In the genomic region with DNA sequence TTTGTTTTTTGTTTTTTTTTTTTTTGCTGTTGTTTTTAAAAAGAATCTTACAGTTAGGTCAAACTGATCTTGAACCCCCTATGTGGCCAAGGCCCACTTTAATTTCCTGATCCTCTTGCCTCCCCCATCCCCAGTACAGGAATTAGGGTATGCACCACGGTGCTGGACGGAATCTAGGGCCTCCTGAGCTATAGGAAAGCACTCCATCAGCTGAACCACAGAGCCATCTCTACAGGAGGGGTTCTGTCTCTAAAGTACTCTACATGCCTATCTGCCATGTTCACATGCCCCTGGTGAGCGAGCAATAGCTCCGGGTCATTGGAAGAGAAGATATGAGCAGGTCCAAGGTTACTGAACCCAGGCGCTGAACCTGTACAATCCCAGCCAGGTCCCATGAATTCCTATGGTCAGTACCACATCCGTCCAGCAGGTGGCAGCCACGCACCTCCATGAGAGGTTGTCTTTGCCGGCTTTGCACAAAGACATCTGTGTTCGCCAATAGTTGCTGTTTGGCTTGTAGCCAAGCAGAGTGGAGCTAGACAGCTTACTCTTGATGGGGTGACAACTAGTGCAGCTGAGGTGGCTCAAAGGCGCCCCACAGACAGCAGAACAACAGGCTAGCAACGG, we compare ENCODE assay signal across 9 mouse cellular contexts.
DNase-seq lines count a peak whose midpoint lies in the region; ATAC-seq and TF ChIP-seq lines count a peak whose summit lies in the region.
"Had no signal": no experiment of that assay in that cellular context is flagged by ENCODE, and none has a peak within 500 bp of the region (broad histone marks: within the 10 kb centered on the region; RNA-seq: fewer than 3 reads in every experiment).

No protein-coding gene starts in this region.

- TF ChIP-seq EP300 in stomach, postnatal 0 days (optimal IDR thresholded peaks at IDR 0.05) = no peak

- peaks cover 10% of the 10 kb centered on the region for H3K4me1 ChIP-seq in heart, embryonic 13.5 days
- no peaks in the 10 kb centered on the region for H3K4me1 ChIP-seq in kidney, postnatal 0 days (replicated peaks; ENCODE audit: insufficient read depth, low read length)
- H3K4me1 ChIP-seq in liver, embryonic 11.5 days (replicated peaks; ENCODE audit: control insufficient read depth, insufficient read depth, low read length) = no peaks in the 10 kb centered on the region
- H3K4me1 ChIP-seq in neural tube, embryonic 12.5 days = no peaks in the 10 kb centered on the region
- no peaks in the 10 kb centered on the region for H3K4me1 ChIP-seq in stomach, postnatal 0 days (replicated peaks; ENCODE audit: control insufficient read depth, insufficient read depth)
- H3K4me1 ChIP-seq: liver, embryonic 15.5 days had no signal

- no peaks in the 10 kb centered on the region; the same call in 1 of the 2 replicates for H3K27me3 ChIP-seq in heart, embryonic 13.5 days (replicated peaks)
- H3K27me3 ChIP-seq in kidney, postnatal 0 days (ENCODE audit: insufficient read depth, low read length) = no peaks in the 10 kb centered on the region
- no peaks in the 10 kb centered on the region for H3K27me3 ChIP-seq in liver, embryonic 11.5 days (replicated peaks; ENCODE audit: control insufficient read depth, insufficient read depth, low read length)
- no peaks in the 10 kb centered on the region for H3K27me3 ChIP-seq in neural tube, embryonic 12.5 days (replicated peaks)
- no peaks in the 10 kb centered on the region for H3K27me3 ChIP-seq in stomach, postnatal 0 days (ENCODE audit: control insufficient read depth, insufficient read depth, low read length)
- H3K27me3 ChIP-seq: liver, embryonic 15.5 days had no signal

- DNase-seq in CD4-positive, CD25-positive, alpha-beta regulatory T cell, adult 2 months (ENCODE audit: low read depth, low spot score) = peak; percentile 87
- DNase-seq in brain, adult 2 months (ENCODE audit: low read depth, low spot score) = peak; percentile 96
- DNase-seq in kidney, postnatal 0 days (ENCODE audit: low spot score) = peak; percentile 93
- peak; percentile 80 for DNase-seq in liver, embryonic 11.5 days (ENCODE audit: low spot score)
- DNase-seq in stomach, postnatal 0 days (ENCODE audit: low spot score) = peak; percentile 89

- no peak overlapping the region for H3K27ac ChIP-seq in heart, embryonic 13.5 days (replicated peaks)
- no peak overlapping the region for H3K27ac ChIP-seq in kidney, postnatal 0 days
- no peak overlapping the region for H3K27ac ChIP-seq in liver, embryonic 11.5 days (ENCODE audit: low read depth, low read length)
- no peak overlapping the region for H3K27ac ChIP-seq in neural tube, embryonic 12.5 days
- no peak overlapping the region for H3K27ac ChIP-seq in stomach, postnatal 0 days (replicated peaks)
- H3K27ac ChIP-seq: liver, embryonic 15.5 days had no signal

- peak; percentile 99 for TF ChIP-seq CTCF in kidney, postnatal 0 days (IDR thresholded peaks at IDR 0.05; ENCODE audit: low read depth)
- TF ChIP-seq CTCF in stomach, postnatal 0 days (IDR thresholded peaks at IDR 0.05; ENCODE audit: low read depth) = peak; percentile 99

- no peak overlapping the region for H3K4me3 ChIP-seq in heart, embryonic 13.5 days
- no peak overlapping the region for H3K4me3 ChIP-seq in kidney, postnatal 0 days (replicated peaks; ENCODE audit: low read depth, low read length)
- H3K4me3 ChIP-seq in liver, embryonic 11.5 days (ENCODE audit: low read depth, low read length) = no peak overlapping the region
- no peak overlapping the region for H3K4me3 ChIP-seq in neural tube, embryonic 12.5 days
- H3K4me3 ChIP-seq in stomach, postnatal 0 days (ENCODE audit: low read depth, low read length) = no peak overlapping the region
- H3K4me3 ChIP-seq: liver, embryonic 15.5 days had no signal

- no peaks in the 10 kb centered on the region for H3K36me3 ChIP-seq in heart, embryonic 13.5 days
- H3K36me3 ChIP-seq in kidney, postnatal 0 days (ENCODE audit: insufficient read depth, low read length) = no peaks in the 10 kb centered on the region
- H3K36me3 ChIP-seq in liver, embryonic 11.5 days (ENCODE audit: control insufficient read depth, insufficient read depth, low read length) = no peaks in the 10 kb centered on the region
- no peaks in the 10 kb centered on the region for H3K36me3 ChIP-seq in neural tube, embryonic 12.5 days
- no peaks in the 10 kb centered on the region for H3K36me3 ChIP-seq in stomach, postnatal 0 days (ENCODE audit: control insufficient read depth, insufficient read depth, low read length)
- H3K36me3 ChIP-seq: liver, embryonic 15.5 days had no signal

- 0 out of 2 replicates have a peak, but pooled peaks cover 5% of the 10 kb centered on the region for H3K9me3 ChIP-seq in heart, embryonic 13.5 days
- no peaks in the 10 kb centered on the region for H3K9me3 ChIP-seq in kidney, postnatal 0 days (replicated peaks; ENCODE audit: low read length)
- H3K9me3 ChIP-seq in liver, embryonic 11.5 days (ENCODE audit: control insufficient read depth, low read length) = no peaks in the 10 kb centered on the region
- no peaks in the 10 kb centered on the region for H3K9me3 ChIP-seq in neural tube, embryonic 12.5 days
- no peaks in the 10 kb centered on the region for H3K9me3 ChIP-seq in stomach, postnatal 0 days (ENCODE audit: control insufficient read depth, low read length)
- H3K9me3 ChIP-seq: liver, embryonic 15.5 days had no signal

- H3K9ac ChIP-seq in heart, embryonic 13.5 days = no peak overlapping the region
- H3K9ac ChIP-seq in kidney, postnatal 0 days (ENCODE audit: low read depth, low read length) = no peak overlapping the region
- no peak overlapping the region for H3K9ac ChIP-seq in liver, embryonic 11.5 days (ENCODE audit: low read depth, low read length)
- no peak overlapping the region for H3K9ac ChIP-seq in neural tube, embryonic 12.5 days
- no peak overlapping the region for H3K9ac ChIP-seq in stomach, postnatal 0 days (ENCODE audit: low read length)
- H3K9ac ChIP-seq: liver, embryonic 15.5 days had no signal

- 14% methylated on average over 11 of the region's 11 CpGs for WGBS in heart, embryonic 13.5 days
- 13% methylated on average over 11 of the region's 11 CpGs for WGBS in kidney, postnatal 0 days
- WGBS in liver, embryonic 11.5 days = 18% methylated on average over 11 of the region's 11 CpGs
- 17% methylated on average over 11 of the region's 11 CpGs for WGBS in neural tube, embryonic 12.5 days
- WGBS in stomach, postnatal 0 days = 11% methylated on average over 11 of the region's 11 CpGs

- peak; percentile 76; the same call in 1 of the 2 replicates for ATAC-seq in erythroblast, adult 5-6 weeks (replicated peaks; ENCODE audit: low FRiP score, poor library complexity, severe bottlenecking)
- 0 out of 2 replicates have a peak, but pooled peaks have one; percentile 28 for ATAC-seq in heart, embryonic 13.5 days (ENCODE audit: extremely low read depth, insufficient number of reproducible peaks, low FRiP score, low TSS enrichment)
- peak; percentile 57; the same call in 1 of the 2 replicates for ATAC-seq in kidney, postnatal 0 days (replicated peaks; ENCODE audit: low FRiP score, low read depth)
- no peak for ATAC-seq in liver, embryonic 11.5 days (replicated peaks; ENCODE audit: low FRiP score)
- ATAC-seq in neural tube, embryonic 12.5 days (ENCODE audit: low FRiP score, low read depth) = peak; percentile 96
- ATAC-seq in stomach, postnatal 0 days (ENCODE audit: low FRiP score, low TSS enrichment) = peak; percentile 79

- no peak overlapping the region for H3K4me2 ChIP-seq in heart, embryonic 13.5 days
- no peak overlapping the region for H3K4me2 ChIP-seq in kidney, postnatal 0 days (ENCODE audit: low read length)
- H3K4me2 ChIP-seq in liver, embryonic 11.5 days = no peak overlapping the region
- no peak overlapping the region for H3K4me2 ChIP-seq in neural tube, embryonic 12.5 days (replicated peaks)
- no peak overlapping the region for H3K4me2 ChIP-seq in stomach, postnatal 0 days (replicated peaks; ENCODE audit: low read depth)
- H3K4me2 ChIP-seq: liver, embryonic 15.5 days had no signal
